Mouse (Mus musculus): ENCODE results near the gene C130050O18Rik. TPM values are rescaled to one million over a fixed set of nuclear protein-coding genes. Genes with fewer than 3 reads are reported as not detected.

C130050O18Rik gene
- total RNA-seq, 2 experiments from 2014 or later = 0.62 to 0.64 TPM

DNA sequence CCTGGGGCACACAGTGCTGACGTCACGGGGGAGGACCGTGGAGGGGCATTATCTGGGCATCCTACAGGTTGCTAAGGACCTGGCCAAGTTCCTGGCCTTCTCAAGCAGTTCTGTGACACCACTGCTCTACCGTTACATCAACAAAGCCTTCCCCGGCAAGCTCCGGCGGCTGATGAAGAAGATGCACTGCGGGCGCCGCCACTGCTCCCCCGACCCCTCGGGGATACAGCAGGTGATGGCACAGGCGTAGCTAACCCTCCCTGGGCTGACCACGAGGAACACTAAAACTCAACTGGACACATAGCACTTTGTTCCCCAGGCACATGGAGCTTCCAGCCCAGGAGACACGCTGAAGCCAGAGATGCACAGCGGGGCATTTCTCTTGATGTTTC, 11.9 kb upstream of the C130050O18Rik start:
- intact Hi-C loops (cut with DNase I) = no loop called here
- no peak for DNase-seq

DNA sequence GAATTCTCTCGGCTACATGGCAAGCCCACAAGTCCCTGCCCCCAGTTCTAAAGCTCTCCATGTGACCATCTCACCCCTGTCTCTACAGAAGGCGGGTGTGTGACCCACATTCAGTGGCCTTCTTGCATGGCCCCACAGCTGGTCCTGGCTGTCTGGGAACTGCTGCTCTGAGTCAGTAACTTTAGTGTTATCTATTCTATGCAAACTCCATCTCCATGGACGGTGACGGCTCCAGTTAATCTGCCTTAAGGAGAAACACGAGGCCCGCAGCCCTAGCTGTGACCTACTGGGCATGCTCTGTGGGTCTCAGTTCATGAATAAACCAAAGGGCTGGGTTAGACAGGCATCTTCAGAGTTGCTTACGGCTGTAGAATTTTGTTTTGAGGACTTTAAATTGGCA, 10.7 kb upstream of the C130050O18Rik start:
- intact Hi-C loops (cut with DNase I) = no loop called here
- DNase-seq = no peak

DNA sequence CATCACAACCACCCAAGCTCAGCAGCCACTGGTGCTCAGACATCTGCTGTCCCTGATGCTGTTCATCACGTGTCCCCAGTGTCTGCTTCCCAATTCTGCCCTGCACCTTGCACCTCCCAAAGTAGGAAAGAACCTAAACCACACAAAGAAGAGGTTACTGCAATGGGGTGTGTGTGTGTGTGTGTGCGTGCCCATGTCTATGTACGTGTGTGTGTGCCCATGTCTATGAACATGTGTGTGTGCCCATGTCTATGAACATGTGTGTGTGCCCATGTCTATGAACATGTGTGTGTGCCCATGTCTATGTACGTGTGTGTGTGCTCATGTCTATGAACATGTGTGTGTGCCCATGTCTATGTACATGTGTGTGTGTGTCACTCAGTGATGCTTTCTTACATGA, 9.6 kb upstream of the C130050O18Rik start:
- intact Hi-C loops (cut with DNase I) = no loop called here

DNA sequence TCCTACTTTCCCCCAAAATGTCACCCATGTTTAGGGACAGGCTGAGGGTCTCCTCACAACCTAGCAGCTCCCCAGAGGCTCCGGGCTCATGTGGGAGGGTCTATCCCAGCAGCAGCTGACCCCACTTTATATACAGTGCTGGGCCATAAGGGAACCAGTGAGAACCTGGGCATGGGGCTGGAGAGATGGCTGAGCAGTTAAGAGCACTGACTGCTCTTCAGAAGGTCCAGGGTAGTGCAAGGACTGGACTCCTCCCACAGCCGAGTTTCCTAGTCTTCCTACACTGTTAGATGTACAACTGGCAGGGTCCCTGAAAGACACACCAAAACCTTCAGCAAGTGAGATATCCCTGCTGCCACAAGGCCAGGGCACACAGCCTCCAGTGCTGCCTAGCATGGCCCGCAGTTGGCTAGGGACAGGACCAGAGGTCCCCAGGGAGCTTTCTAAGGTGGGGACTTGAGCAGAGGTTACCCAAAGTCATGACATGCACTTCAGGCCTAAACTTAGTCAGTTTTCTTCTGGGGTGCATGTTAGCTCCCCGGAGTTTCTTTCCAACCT, 7.6 kb upstream of the C130050O18Rik start:
- intact Hi-C loops (cut with DNase I) = no loop called here
- DNase-seq = no peak

More for the DNA sequence above, 9.6 kb upstream of the C130050O18Rik start:
- no peak for DNase-seq

DNA sequence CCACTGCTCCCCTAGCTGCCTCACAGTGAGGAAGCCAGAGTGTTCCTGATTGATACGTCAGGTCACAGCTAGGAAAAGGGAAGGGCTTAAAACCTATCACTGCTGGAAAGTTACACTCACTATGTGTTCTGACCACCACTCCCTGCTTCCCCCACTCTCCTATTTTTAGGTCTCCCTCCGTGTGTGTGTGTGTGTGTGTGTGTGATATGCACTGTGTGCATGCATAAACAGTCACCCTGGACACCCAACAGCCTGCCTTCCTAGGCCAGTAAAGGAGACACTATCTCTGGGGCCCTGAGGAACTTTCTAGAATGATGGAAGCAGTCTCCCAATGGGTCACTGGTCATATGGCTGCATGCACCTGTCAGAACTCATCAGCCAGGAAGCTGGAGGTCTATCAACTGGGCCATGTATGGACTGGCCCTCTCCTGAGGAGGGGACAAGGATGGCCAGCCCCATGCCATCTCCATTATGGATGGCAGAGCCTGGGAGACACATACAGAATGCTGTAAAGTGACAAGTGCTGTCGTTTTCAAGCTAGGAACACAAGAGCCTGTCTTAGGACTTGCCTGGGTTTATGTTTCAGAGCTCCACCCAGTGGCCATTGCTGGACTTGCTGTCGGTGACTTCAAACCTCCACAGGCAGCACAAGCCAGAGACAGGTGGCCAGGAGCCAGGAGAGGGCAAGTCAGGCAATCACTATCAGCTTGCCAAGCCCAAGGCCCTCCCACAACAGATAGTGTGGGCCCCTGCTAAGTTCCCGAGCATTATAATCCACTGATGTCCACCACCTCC, 6.9 kb upstream of the C130050O18Rik start:
- intact Hi-C loops (cut with DNase I) = loop anchor here (1.0 kb wide), 1 partner anchor 34 kb away; no protein-coding TSS in a partner anchor
- peak; percentile 94 to 96 for DNase-seq

DNA sequence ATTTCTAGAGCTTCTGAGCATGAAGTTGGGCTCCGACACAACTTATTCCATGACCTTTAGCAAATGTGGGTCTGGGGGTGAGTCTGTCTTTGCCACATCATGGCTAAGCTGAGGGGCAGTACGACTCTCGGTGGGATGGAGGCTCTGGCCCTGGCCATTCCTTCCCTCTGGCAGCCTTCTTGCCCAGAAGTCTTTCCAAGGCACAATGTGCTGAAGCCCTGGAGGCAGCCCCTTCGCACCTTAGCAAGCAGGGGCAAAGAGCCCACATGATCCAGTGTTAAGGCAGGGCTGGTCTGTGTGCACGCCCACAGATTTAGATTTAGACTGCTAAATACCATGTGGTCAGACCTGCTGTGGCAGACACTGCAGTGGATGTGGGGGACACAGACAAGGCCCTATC, 6.3 kb upstream of the C130050O18Rik start:
- intact Hi-C loops (cut with DNase I) = loop anchor here (1.0 kb wide), 1 partner anchor 34 kb away; no protein-coding TSS in a partner anchor
- no peak for DNase-seq

DNA sequence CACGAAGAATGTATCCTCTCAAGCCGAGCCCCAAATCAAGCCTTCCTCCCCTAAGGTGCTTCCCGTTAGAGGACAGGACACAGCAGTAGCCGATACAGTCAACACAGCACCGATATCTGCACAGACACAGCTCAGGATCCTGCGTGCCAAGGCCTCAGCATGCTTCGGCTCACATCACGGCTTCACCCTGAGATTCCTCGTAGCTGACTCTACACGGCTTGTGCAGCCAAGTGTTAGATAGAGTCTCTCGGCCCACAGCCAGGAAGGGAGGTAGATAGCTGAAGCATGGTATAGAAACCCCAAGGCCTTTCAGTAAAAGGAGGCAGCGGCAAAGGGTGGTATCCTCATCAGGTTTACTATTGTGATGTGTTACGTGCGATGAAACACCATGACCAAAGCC, 5.1 kb upstream of the C130050O18Rik start:
- intact Hi-C loops (cut with DNase I) = loop anchor here (10.0 kb wide), 1 partner anchor 395 kb away; the partner anchor contains the start of gene Mafk
- no peak for DNase-seq

DNA sequence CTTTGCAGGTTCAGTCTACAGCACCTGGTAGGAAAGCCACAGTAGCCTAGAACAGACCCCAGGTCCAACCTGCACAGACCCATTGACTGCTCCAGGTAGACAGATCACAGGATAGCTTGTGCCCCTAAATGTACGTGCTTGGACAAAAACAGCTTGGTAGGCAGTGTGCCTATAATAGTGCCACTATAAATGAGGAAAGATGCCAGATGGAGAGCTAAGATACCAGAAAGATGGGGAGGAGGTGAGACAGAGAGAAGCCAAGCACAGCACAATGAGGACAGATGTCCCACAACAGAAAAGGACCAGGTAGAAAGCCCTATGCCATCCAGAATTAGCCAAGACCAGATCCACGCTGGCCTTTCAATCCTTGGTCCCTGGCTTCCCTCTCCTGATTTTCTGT, 3.0 kb upstream of the C130050O18Rik start:
- intact Hi-C loops (cut with DNase I) = loop anchor here (10.0 kb wide), 1 partner anchor 393 kb away; the partner anchor contains the start of gene Mafk

DNA sequence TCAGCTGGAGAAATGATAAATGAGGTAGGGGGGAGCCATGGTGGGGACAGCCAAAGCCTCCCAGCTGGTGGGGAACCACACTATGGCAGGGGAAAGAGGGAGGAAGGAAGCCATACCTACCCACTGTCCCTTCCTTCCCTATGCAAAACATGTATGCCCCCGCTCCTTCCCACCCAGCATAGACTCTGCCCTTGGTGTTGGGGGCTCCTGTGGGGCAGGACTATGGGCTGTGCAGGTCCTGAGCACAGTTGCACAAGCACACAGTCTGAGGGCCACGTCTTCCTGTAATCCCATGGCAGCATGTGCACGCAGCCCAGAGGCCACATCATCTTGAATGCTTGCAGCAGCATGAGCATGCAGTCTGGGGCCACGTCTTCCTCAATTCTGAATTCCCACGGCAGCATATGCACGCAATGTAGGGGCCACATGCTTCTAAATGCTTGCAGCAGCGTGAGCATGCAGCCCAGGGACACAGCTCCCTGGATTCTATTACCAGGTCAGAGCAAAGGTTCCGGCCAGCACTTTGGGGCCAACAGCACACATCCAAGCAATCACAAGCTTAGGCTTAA, 1.3 kb upstream of the C130050O18Rik start:
- intact Hi-C loops (cut with DNase I) = loop anchor here (10.0 kb wide), 1 partner anchor 391 kb away; the partner anchor contains the start of gene Mafk
- DNase-seq = no peak

More for the DNA sequence above, 3.0 kb upstream of the C130050O18Rik start:
- no peak for DNase-seq

DNA sequence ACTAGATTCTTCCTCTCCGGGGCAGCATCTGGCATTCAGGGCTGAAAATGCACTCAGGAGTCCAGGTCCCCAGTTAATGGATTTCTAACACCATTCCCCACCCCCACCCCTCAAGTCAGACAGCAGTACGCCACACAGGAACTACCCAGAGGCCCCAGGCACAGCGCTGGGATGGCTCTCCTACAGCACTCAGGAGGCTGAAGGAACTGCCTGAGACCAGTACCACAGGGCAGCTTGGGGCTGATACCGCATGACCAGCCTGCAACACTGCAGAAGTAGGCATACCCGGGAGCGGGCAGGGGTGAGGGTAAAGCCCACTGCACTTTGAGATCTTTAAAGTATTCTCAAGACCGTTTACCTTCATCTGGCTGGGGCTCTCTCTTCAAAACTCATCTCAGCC, 398 bp downstream of the C130050O18Rik start:
- intact Hi-C loops (cut with DNase I) = loop anchor here (10.0 kb wide), 1 partner anchor 389 kb away; the partner anchor contains the start of gene Mafk
- no peak for DNase-seq

DNA sequence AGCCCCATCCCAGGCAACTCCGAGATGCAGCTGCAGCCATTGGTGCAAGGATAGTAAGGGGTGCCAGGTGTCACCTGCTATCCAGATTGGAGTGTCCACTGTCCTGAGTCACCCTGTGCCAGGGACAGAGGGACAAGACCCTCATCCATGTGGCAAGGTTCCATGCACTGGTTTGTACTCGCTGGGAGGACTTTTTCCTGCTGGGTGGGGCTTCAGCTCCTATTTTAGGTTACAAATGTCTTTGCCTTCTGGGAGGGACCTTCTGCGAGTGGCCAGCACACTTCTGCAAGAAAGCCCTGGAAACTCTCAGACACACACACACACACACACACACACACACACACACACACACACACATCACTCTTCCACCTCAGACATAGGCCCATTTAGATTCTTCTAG, 873 bp downstream of the C130050O18Rik start:
- DNase-seq = no peak
- intact Hi-C loops (cut with DNase I) = loop anchor here (10.0 kb wide), 1 partner anchor 389 kb away; the partner anchor contains the start of gene Mafk

DNA sequence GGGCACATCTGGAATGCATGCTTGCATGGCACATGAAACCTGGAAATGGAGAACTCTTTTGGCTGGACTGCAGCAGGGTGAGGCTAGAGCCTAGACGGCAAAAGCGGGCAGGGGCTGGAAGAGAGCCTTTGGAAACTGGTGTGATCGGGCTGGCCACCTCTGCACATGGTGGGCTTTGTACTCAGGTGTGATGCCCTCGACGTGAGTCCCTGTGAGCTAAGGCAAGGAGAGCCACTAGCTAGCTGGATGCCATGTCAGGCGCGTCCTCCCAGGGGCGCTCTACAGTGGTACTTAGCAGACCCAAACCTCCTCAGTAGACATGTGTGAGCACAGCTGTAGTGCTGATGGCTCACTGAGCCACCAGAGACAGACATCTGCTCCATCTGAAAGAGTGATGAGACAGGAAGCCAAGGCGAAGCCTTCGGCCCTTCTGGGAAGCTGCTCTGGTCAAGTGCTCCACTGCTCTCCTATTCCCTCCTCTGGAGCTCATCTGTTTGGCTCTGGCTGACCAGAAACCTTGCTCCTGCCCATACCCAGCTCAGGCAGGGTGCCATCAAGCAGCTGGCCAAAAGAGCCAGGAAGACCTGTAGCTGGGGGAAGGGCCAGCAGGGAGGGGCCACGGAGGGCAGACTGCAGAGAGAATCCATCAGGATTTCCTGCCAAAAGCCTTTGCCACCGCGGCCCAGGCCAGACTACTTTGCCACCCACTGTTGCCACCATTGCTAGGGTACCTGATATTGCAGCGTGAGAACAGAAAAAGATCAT, 2.2 kb downstream of the C130050O18Rik start:
- DNase-seq = no peak
- intact Hi-C loops (cut with DNase I) = loop anchor here (10.0 kb wide), 1 partner anchor 387 kb away; the partner anchor contains the start of gene Mafk

DNA sequence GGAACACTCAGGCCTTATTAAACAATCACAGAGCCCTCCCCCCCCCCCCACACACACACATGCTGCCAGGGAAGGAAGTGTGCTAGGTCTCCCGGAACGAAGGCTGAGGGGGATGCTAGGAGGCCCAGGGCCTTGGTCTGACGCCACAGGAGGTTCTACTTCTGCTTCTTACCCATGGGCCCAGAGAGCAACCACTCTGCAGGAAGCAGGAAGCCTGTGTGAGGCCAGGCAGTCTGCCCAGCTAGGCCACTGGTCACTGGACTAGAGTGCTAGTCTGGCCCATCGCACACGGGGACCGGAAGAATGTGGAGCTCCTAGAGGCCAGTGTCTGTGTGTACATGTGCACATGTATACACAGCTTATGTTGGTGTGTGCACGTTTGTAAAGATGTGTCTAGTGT, 3.4 kb downstream of the C130050O18Rik start:
- no peak for DNase-seq
- intact Hi-C loops (cut with DNase I) = loop anchor here (2.0 to 10.0 kb wide), 3 partner anchors 24 to 386 kb away; partner anchors contain the start of genes 3110082I17Rik and Mafk

DNA sequence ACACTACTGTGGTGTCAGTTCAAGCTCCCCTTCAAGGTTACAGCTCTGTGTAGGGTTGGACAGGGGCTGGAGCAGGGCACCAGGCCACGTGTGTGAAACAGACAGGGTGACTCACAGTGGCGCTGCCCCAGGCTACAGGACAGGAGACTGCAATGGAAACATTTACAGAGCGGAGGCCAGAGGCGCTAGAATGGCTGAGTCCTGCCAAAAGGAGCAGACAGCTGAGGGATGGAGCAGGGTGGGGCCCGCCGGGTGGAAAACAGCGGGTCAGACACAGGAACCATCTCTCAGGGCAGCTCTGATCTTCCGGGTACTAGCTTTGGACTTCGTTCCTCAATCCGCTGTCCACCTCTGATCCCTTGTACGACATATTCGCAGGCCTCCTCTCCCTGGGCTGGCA, 4.3 kb downstream of the C130050O18Rik start:
- intact Hi-C loops (cut with DNase I) = loop anchor here (2.0 to 10.0 kb wide), 3 partner anchors 23 to 385 kb away; partner anchors contain the start of genes 3110082I17Rik and Mafk
- peak; percentile 75 to 80 for DNase-seq

DNA sequence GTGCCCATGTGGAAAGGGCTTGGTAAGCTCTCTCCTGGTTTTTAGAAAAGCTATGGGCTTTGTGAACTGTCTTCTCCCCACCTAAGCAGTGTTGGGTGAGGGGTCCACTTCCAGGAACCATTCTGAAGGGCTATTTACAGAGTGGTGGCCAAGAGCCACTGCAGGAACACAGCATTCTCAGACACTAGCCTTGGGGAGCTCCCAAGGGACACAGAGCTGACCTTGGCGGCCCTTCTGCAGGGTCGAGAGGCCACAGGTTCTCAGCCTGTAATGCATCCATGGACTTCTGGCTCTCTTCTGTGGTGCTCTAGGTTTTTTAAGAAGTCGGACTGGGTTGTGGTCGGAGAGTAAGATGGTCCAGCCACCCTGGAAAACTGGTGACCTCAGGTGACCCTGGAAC, 5.0 kb downstream of the C130050O18Rik start:
- DNase-seq = no peak
- intact Hi-C loops (cut with DNase I) = loop anchor here (5.0 kb wide), 1 partner anchor 37 kb away; no protein-coding TSS in a partner anchor

DNA sequence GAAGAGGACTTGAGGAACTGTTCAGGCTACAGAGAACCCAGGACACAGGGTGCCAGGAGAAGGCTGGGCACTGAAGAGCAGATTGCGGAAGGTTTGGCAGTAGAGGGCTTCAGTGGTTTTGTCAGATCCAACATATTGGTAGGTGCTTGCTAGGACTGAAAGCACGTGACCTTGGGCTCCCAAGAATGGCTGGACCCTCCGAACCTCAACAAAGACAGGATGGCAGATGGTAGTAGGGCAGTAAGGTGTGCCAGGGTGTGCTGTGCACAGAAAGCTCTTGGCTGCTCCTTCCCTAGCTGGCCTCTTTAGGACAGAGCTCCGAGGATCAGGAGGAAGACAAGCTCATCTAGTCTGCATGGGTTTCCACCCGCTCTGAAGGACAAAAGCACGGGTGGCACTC, 6.0 kb downstream of the C130050O18Rik start:
- no peak for DNase-seq
- intact Hi-C loops (cut with DNase I) = loop anchor here (5.0 kb wide), 1 partner anchor 36 kb away; no protein-coding TSS in a partner anchor

DNA sequence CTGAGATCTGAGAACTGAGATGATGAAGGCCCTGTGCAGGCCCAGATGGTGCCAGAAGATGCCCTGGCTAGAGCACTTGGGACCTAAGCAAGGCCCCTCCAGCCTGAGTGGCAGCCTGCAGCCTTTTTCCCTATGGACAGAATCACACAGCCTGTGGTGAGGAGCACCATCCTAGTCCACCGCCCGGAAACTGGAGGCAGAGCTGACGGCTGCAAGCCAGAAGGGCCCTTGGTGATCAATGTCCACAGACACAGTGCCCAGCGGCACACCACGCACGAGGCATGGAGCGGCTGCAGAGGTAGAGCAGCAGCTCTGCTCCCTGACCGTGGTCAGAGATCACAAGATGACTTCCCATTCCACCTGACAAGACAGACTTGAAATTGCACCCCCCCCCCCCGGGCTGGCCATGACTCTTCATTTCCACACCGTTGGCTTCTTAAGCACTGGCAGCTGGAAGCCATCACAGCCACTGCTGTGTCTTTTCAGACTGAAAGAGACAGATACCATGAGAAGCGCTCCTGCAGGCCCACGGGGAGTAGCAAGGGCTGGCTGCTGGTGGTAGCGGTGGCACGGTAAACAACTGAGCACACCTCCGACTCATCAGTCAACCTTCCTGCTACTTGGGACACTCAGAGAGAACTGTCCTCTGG, 6.7 kb downstream of the C130050O18Rik start:
- DNase-seq = no peak
- intact Hi-C loops (cut with DNase I) = loop anchor here (5.0 kb wide), 1 partner anchor 36 kb away; no protein-coding TSS in a partner anchor

DNA sequence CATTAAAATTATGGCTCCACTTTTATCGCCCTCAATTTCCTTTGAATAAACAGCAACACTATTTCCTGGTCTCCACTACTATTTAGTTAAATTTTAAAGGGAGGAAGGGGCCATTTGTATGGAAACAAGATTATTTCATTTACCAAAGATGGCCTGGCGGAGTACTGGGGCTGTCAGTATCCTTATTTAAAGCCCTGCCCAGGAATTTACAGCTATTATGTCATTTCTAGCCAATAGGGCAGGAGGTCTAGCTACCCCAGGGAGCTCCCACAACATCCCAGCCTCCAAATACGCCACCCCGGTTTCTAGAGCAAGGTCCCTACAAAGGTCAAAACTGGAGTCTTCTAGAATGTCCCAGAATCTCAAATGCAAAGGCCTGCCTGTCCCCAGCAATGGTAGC, 8.5 kb downstream of the C130050O18Rik start:
- no peak for DNase-seq
- intact Hi-C loops (cut with DNase I) = loop anchor here (5.0 kb wide), 1 partner anchor 34 kb away; no protein-coding TSS in a partner anchor

DNA sequence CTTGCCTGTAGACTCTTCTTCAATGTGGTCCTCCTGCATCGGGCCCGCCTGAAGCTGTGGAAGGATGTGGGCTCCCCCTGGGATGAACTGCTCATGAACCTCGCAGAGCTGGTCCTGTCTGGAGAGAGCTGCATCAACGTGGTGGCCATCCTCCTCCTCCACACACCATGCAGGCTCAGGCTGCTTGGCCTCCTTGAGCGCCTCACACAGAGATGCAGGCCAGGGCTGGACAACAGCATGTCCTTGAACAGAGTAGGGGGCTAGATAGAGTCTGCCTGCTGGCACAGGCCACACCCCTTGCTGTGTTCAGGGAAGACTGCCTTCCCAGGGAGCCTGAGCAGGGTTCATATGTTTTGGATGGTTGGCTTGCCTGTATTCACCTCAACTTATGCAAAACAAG, 9.9 kb downstream of the C130050O18Rik start:
- intact Hi-C loops (cut with DNase I) = no loop called here
- no peak for DNase-seq

DNA sequence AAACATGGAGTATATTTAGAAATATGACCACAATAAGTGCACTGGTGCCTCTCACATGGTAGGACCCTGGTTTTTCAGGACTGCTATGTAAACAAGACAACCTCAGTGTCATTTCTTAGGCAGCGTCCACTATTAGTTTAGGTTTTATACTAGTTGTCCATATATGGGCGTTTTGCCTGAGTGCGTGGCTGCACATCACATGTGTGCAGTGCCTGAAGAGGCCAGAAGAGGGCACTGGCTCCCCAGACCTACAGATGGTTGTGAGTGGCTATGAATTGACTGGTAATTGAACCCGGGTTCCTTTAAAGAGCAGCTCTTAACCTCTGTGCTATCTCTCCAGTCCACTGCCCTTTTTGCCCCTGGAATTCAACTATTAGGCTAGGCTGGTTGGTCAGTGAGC, 11.9 kb downstream of the C130050O18Rik start:
- intact Hi-C loops (cut with DNase I) = no loop called here
- DNase-seq = no peak

All from heart, postnatal 36 days (tissue).